Mouse (Mus musculus): ENCODE data around the gene Zfp644.

The Zfp644 gene

GRCm38 (mm10) chr5:106696396-106697337 lies at the start of gene Zfp644:
TSS of gene Zfp644 (minus strand) at chr5:106697287.
- 2% methylated on average over 71 of the region's 71 CpGs for WGBS

- WGBS = 76% methylated on average over 6 of the region's 6 CpGs
Observed at GRCm38 (mm10) chr5:106739716-106740115, 42.6 kb upstream of the Zfp644 start.

- WGBS = 89% methylated on average over 3 of the region's 3 CpGs
Observed at GRCm38 (mm10) chr5:106723487-106723886, 26.4 kb upstream of the Zfp644 start.

- WGBS = 82% methylated on average over 5 of the region's 5 CpGs
Observed at GRCm38 (mm10) chr5:106722771-106723170, 25.7 kb upstream of the Zfp644 start.

GRCm38 (mm10) chr5:106711870-106712277 lies 14.8 kb upstream of the Zfp644 start:
- 35% methylated on average over 3 of the region's 3 CpGs for WGBS

- WGBS = 75% methylated on average over 5 of the region's 5 CpGs
Observed at GRCm38 (mm10) chr5:106711220-106711726, 14.2 kb upstream of the Zfp644 start.

GRCm38 (mm10) chr5:106710611-106711010 lies 13.5 kb upstream of the Zfp644 start:
- 87% methylated on average over 12 of the region's 12 CpGs for WGBS

- WGBS = 66% methylated on average over 2 of the region's 2 CpGs
Observed at GRCm38 (mm10) chr5:106710085-106710409, 13.0 kb upstream of the Zfp644 start.

- WGBS = 69% methylated on average over 11 of the region's 11 CpGs
Observed at GRCm38 (mm10) chr5:106709388-106710084, 12.4 kb upstream of the Zfp644 start.

GRCm38 (mm10) chr5:106706363-106706762 lies 9.3 kb upstream of the Zfp644 start:
- WGBS = 92% methylated on average over 3 of the region's 3 CpGs

GRCm38 (mm10) chr5:106705162-106705561 lies 8.1 kb upstream of the Zfp644 start:
- 77% methylated on average over 5 of the region's 5 CpGs for WGBS

- under 1% methylated on average over 61 of the region's 63 CpGs for WGBS
Observed at GRCm38 (mm10) chr5:106695681-106696395, 1.2 kb downstream of the Zfp644 start.

GRCm38 (mm10) chr5:106695141-106695540 lies 1.9 kb downstream of the Zfp644 start:
- 22% methylated on average over 9 of the region's 9 CpGs for WGBS

GRCm38 (mm10) chr5:106694683-106695082 lies 2.4 kb downstream of the Zfp644 start:
- WGBS = 93% methylated on average over 1 of the region's 1 CpGs

GRCm38 (mm10) chr5:106693034-106693433 lies 4.1 kb downstream of the Zfp644 start:
- WGBS = 79% methylated on average over 4 of the region's 4 CpGs

- 74% methylated on average over 6 of the region's 6 CpGs for WGBS
Observed at GRCm38 (mm10) chr5:106680636-106681458, 16.2 kb downstream of the Zfp644 start.

GRCm38 (mm10) chr5:106679659-106680058 lies 17.4 kb downstream of the Zfp644 start:
- 93% methylated on average over 1 of the region's 1 CpGs for WGBS

GRCm38 (mm10) chr5:106678823-106679222 lies 18.3 kb downstream of the Zfp644 start:
- WGBS = 26% methylated on average over 1 of the region's 1 CpGs

- WGBS = 84% methylated on average over 9 of the region's 9 CpGs
Observed at GRCm38 (mm10) chr5:106676784-106677183, 20.3 kb downstream of the Zfp644 start.

- WGBS = 45% methylated on average over 3 of the region's 3 CpGs
Observed at GRCm38 (mm10) chr5:106671893-106672292, 25.2 kb downstream of the Zfp644 start.

- WGBS = 83% methylated on average over 4 of the region's 4 CpGs
Observed at GRCm38 (mm10) chr5:106664910-106665309, 32.2 kb downstream of the Zfp644 start.

Data from cerebral cortex, adult 2 months (tissue).